Mouse (Mus musculus) forebrain, embryonic 16.5 days (tissue): ENCODE results near the gene Dusp1. TPM values are rescaled to one million over a fixed set of nuclear protein-coding genes. Genes with fewer than 3 reads are reported as not detected.
A peak's percentile ranks its signal among the peaks of the same experiment; 100 is the strongest.

Experiments
- ATAC-seq: fragments of 200-750 bp; cut with Nextera tagmentation; 2 replicates; pipeline ENCODE4 v1.8.0; 2017; ENCODE audit warnings: mild to moderate bottlenecking, moderate library complexity
- H3K27ac ChIP-seq: fragments of 300-500 bp; sonication (generic); 2 replicates; pipeline ENCODE4 v1.5.1; 2014; ENCODE audit warnings: low read length, control low read depth
- H3K27me3 ChIP-seq: fragments of 300-500 bp; sonication (generic); replicated peaks from 2 replicates; pipeline ENCODE4 v1.6.1; 2014; ENCODE audit warnings: low read length; ENCODE audit not compliant: control insufficient read depth, insufficient read depth
- H3K36me3 ChIP-seq: fragments of 300-500 bp; sonication (generic); 2 replicates; pipeline ENCODE4 v1.6.1; 2014; ENCODE audit not compliant: control insufficient read depth, insufficient read depth
- H3K4me1 ChIP-seq: fragments of 300-500 bp; sonication (generic); replicated peaks from 2 replicates; pipeline ENCODE4 v1.6.1; 2014; ENCODE audit warnings: low read length; ENCODE audit not compliant: control insufficient read depth, insufficient read depth
- H3K4me2 ChIP-seq: fragments of 300-500 bp; sonication (generic); 2 replicates; pipeline ENCODE4 v1.6.1; 2014; ENCODE audit warnings: mild to moderate bottlenecking, low read length, control low read depth
- H3K4me3 ChIP-seq: fragments of 300-500 bp; sonication (generic); replicated peaks from 2 replicates; pipeline ENCODE4 v1.5.1; 2014; ENCODE audit warnings: mild to moderate bottlenecking, low read length, control low read depth
- H3K9ac ChIP-seq: fragments of 300-500 bp; sonication (generic); replicated peaks from 2 replicates; pipeline ENCODE4 v1.6.1; 2014; ENCODE audit warnings: low read depth, low read length, control low read depth
- H3K9me3 ChIP-seq: fragments of 300-500 bp; sonication (generic); 2 replicates; pipeline ENCODE4 v1.6.1; 2016; ENCODE audit warnings: low read length; ENCODE audit not compliant: control insufficient read depth
- WGBS: fragments of 180-500 bp; shearing (Covaris S2); extraction: QIAGEN DNeasy Blood & Tissue Kit; methylation state at CpG from one replicate; pipeline ENCODE4 v1.1.7; 2014; 5-methylcytosine and 5-hydroxymethylcytosine counted together
- polyA plus RNA-seq: library from polyadenylated mRNA; unstranded; fragments of >200 nt; fragmentation: Nextera tagmentation; extraction: Ambion mirVana; gene quantifications from 2 replicates; pipeline ENCODE4 v1.2.1, GENCODE M21; 2015

Gene Dusp1
- polyA plus RNA-seq, 1 experiment from 2014 or later = 44.1 TPM

DNA sequence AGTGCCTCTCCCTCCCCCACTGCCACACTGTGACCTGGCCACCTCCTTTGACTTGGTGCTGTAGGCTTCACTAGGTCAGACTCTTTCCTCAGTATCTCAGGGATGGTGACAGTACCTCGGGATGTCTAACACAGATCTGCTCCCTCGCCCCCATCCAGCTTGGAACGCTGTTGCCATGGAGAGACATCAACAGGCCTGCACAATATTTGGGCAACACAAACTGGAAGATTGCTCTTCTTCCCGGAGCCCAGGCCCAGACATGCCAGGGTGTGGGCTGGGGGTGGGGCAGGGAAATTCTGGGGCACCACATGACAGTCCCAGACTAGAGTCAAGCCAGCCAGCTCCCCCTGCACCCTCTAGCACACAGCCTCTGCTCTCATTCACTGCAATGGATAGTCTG is 83.3 kb downstream of the Dusp1 start:
- 74% methylated on average over 4 of the region's 4 CpGs for WGBS
- Histone ChIP-seq H3K4me2 (no peak overlapping the region), H3K27ac (no peak overlapping the region), H3K4me3 (no peak overlapping the region), H3K9me3 (no peaks in the 10 kb centered on the region), H3K9ac (no peak overlapping the region), H3K27me3 (no peaks in the 10 kb centered on the region), H3K36me3 (no peaks in the 10 kb centered on the region), H3K4me1 (no peaks in the 10 kb centered on the region)
- no peak for ATAC-seq

DNA sequence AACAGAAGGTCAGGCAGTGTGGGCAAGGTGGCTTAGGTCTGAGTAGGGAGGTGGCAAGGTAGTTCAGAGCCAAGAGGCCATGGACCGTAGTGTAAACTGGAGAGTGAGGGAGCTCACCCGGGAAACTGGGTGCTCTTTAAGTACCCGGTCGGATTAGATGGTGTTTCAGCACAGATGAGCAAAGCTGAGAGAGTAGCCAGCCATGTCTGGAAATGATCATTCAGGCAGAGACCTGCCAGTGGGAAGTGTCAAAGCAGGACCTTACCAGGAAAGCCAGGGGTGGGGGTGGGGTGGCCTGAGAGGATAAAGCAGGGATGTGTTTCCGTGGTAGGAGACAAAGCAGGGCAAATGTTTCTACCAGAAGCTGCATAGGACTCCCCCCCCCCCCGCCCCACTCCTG is 85.1 kb downstream of the Dusp1 start:
- no peak for ATAC-seq
- Histone ChIP-seq H3K9me3 (no peaks in the 10 kb centered on the region), H3K27me3 (no peaks in the 10 kb centered on the region), H3K9ac (no peak overlapping the region), H3K27ac (no peak overlapping the region), H3K36me3 (no peaks in the 10 kb centered on the region), H3K4me1 (no peaks in the 10 kb centered on the region), H3K4me2 (no peak overlapping the region), H3K4me3 (no peak overlapping the region)
- WGBS = 65% methylated on average over 6 of the region's 6 CpGs

DNA sequence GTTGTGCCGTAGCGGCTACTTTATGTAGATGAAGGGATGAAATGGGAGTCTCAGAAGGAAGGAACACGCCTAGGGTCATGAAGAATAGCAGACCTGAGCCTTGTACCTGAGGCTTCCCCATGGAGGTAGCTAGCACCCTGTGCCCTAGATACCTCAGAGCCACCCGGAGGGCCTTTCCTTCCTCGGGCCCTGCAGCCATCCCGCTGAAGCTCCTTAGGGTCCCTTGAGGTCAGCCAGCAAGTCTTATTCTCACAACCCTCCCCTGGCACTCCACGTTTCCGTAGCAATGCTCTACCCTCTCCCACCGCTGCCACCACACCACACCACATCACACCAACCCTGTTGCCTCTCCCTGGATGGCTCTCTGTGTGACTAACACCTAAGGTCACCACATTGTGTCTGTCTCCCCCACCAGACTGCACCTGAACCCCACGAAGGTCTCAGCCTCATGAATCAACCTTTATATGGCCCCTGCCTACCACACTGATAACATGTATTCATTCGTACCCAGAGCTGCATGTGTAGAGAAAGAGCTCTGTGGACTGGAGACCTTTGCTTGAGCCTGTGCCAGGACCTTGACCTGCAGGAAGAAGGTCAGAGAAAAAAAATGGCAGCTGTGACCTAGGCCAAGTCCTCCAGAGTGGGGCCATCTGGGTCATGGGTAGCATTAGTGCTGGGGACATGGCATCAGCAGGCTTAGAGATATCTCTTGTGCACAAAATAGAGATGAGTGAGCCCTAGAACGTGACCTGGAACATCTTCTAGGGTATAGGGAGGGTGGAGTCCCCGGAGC is 93.6 kb downstream of the Dusp1 start:
- ATAC-seq = no peak

DNA sequence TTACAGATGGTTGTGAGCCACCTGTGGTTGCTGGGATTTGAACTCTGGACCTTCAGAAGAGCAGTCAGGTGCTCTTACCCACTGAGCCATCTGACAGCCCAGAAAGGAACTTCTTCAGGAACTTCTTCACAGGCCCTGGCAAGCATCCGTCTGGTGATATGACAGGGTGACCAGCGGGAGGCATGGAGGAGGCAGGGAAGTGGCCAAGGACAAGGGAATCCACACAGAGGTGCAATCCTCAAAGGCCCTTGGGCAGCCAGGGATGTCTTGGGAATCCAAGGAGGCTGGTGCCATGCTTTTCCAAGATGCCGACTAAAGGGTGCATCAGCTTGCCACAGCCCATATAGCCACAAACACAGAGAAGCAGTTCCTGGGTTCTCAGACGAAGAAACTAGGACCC is 94.3 kb downstream of the Dusp1 start:
- 77% methylated on average over 4 of the region's 4 CpGs for WGBS
- peaks cover 3% of the 10 kb centered on the region; the same call in 1 of the 2 replicates for H3K4me1 ChIP-seq
- no peak overlapping the region for H3K27ac ChIP-seq
- no peak overlapping the region for H3K9ac ChIP-seq
- no peaks in the 10 kb centered on the region for H3K36me3 ChIP-seq
- no peak overlapping the region for H3K4me2 ChIP-seq
- no peaks in the 10 kb centered on the region for H3K27me3 ChIP-seq
- H3K9me3 ChIP-seq = no peaks in the 10 kb centered on the region
- no peak overlapping the region for H3K4me3 ChIP-seq
- no peak for ATAC-seq

More for the DNA sequence above, 93.6 kb downstream of the Dusp1 start:
- H3K27me3 ChIP-seq = no peaks in the 10 kb centered on the region
- 86% methylated on average over 13 of the region's 13 CpGs for WGBS
- H3K36me3 ChIP-seq = no peaks in the 10 kb centered on the region
- H3K4me3 ChIP-seq = no peak overlapping the region
- no peak overlapping the region for H3K27ac ChIP-seq
- no peak overlapping the region for H3K9ac ChIP-seq
- no peak overlapping the region for H3K4me2 ChIP-seq
- H3K4me1 ChIP-seq = peaks cover 3% of the 10 kb centered on the region; the same call in 1 of the 2 replicates
- H3K9me3 ChIP-seq = no peaks in the 10 kb centered on the region

DNA sequence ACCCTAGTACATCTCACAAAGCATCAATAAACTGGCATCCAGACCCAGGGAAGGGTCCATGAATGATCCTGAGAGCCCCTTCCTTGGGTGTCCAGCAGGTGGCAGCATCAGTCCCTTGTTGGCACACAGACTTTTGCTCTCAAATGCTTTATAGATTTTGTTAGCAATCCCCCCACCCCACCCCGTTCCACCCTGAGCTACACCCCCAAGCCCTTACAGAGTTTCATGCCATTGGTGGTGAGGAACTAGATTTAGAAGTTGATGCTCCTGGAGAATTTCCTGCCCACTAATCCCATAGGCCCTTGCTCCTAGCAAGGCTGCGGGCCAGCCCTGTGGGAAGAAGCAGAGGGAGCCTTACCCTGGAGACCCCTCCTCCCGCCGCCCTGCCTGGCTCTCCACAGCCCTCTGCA is 95.2 kb downstream of the Dusp1 start:
- no peak overlapping the region for H3K4me3 ChIP-seq
- H3K27ac ChIP-seq = no peak overlapping the region
- no peaks in the 10 kb centered on the region for H3K36me3 ChIP-seq
- H3K27me3 ChIP-seq = no peaks in the 10 kb centered on the region
- H3K9ac ChIP-seq = no peak overlapping the region
- peaks cover 3% of the 10 kb centered on the region; the same call in 1 of the 2 replicates for H3K4me1 ChIP-seq
- 3% methylated on average over 4 of the region's 4 CpGs for WGBS
- H3K9me3 ChIP-seq = no peaks in the 10 kb centered on the region
- ATAC-seq = peak; percentile 73
- H3K4me2 ChIP-seq = peak overlapping the region; percentile 18; the same call in 1 of the 2 replicates

DNA sequence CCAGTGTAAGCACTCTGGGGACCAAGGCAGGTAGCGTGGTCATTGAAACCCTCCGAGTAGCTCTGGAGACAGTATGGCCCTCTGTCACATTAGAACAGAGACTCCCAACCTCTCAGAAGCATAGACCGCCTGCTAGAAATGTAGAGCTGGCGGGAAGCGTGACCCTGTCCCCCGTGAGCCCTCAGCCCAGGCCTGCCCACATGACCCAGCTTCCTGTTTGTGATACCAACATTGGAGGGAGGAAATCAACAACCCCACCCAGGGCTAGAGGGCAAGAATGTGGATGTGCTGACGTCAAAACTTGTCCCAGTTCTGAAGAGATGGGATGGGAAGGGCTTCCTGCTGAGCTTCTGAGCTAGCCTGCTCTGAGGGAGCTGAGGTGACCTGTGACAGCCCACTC is 97.0 kb downstream of the Dusp1 start:
- Histone ChIP-seq H3K4me1 (peaks cover 3% of the 10 kb centered on the region; the same call in 1 of the 2 replicates), H3K27me3 (no peaks in the 10 kb centered on the region), H3K27ac (no peak overlapping the region), H3K9ac (no peak overlapping the region), H3K36me3 (no peaks in the 10 kb centered on the region), H3K4me2 (no peak overlapping the region), H3K4me3 (no peak overlapping the region), H3K9me3 (no peaks in the 10 kb centered on the region)
- 79% methylated on average over 7 of the region's 7 CpGs for WGBS
- ATAC-seq = no peak

DNA sequence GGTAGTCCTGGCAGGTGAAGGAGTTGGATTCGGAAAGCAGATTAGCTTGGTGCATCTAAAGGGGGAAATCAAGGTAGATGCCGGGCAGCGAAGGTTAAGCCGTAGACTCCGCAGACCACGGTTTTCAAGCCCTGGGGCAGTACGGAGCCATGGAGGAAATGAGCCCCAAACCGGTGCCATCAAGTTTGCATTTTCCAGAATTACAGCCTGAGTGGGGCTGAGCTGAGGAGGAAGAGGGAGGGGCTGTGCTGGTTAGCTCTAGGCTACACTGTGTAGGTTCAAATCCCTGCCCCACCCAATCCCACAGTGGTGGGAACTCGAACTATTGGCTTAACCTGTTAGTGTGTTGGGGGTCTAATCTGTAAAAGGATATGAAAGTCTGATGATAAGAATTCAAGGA is 97.4 kb downstream of the Dusp1 start:
- Histone ChIP-seq H3K4me3 (no peak overlapping the region), H3K9me3 (no peaks in the 10 kb centered on the region), H3K4me1 (peaks cover 3% of the 10 kb centered on the region; the same call in 1 of the 2 replicates), H3K4me2 (no peak overlapping the region), H3K27ac (no peak overlapping the region), H3K9ac (no peak overlapping the region), H3K36me3 (no peaks in the 10 kb centered on the region), H3K27me3 (no peaks in the 10 kb centered on the region)
- 83% methylated on average over 9 of the region's 9 CpGs for WGBS
- ATAC-seq = no peak

DNA sequence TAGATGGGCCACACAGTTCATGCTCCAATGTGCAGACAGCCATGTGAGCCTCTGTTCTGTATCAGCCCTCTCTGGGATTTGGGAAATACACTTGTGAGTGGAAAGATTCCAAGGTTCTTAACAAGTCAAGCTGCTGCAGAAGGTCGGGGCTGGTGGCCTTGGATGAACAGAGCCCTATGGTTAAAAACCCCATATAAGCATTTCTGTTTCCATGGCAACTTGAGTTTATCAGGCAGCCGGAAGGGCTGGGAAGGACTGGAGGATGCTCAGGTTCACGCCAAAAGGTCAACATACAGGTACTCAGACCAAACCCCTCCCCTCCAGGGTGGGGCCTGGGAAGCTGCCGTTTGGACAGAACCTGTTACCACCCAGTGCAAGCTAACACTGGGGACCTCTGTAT is 97.9 kb downstream of the Dusp1 start:
- H3K4me1 ChIP-seq = peaks cover 3% of the 10 kb centered on the region; the same call in 1 of the 2 replicates
- ATAC-seq = no peak
- no peaks in the 10 kb centered on the region for H3K36me3 ChIP-seq
- no peak overlapping the region for H3K4me2 ChIP-seq
- no peak overlapping the region for H3K27ac ChIP-seq
- no peak overlapping the region for H3K4me3 ChIP-seq
- no peaks in the 10 kb centered on the region for H3K27me3 ChIP-seq
- H3K9me3 ChIP-seq = no peaks in the 10 kb centered on the region
- H3K9ac ChIP-seq = no peak overlapping the region
- WGBS = 54% methylated on average over 4 of the region's 4 CpGs

DNA sequence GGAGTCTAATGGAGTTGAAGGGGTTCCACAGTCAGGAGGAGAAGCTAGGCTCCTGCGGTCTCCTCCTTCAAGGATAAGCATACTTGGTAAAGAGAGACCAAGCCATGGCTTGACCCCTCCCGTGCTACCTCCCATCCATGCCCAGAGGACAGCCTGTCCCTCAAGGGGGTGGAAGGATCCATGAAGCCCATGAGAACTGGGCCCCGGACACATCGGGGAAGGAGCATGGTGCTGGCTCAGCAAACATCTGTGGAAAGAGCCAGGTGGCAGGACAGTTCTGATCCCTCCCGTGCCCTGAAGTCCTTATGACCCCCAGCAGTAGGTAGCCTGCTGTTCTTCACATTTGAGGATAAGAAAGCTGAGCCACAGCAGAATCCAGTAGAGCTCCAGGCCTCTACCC is 98.5 kb downstream of the Dusp1 start:
- Histone ChIP-seq H3K9ac (no peak overlapping the region), H3K4me1 (peaks cover 3% of the 10 kb centered on the region; the same call in 1 of the 2 replicates), H3K27ac (no peak overlapping the region), H3K27me3 (no peaks in the 10 kb centered on the region), H3K36me3 (no peaks in the 10 kb centered on the region), H3K4me3 (no peak overlapping the region), H3K9me3 (no peaks in the 10 kb centered on the region), H3K4me2 (no peak overlapping the region)
- WGBS = 84% methylated on average over 5 of the region's 5 CpGs
- ATAC-seq = no peak
